Mouse (Mus musculus) Patski (cell line): Measurements from ENCODE around the gene Gm4779. TPM values are rescaled to one million over a fixed set of nuclear protein-coding genes. Genes with fewer than 3 reads are reported as not detected.
"Not testable (repeated sequence)": the region's sequence is repeated elsewhere in the genome, so short reads cannot be mapped to it uniquely, and the experiment has no call there.

Experiments used
- ATAC-seq: fragments of 100-300 bp; one replicate; pipeline ENCODE4 v1.8.0; 2021
- CTCF ChIA-PET: fragments of 350-600 bp; sonication (Branson Sonifier 250); formaldehyde crosslinking; loops from one replicate; lab custom pipeline; 2022; ENCODE audit warnings: inconsistent platforms; lab: Charles Lee
- POLR2A ChIA-PET: fragments of 350-600 bp; sonication (Branson Sonifier 250); formaldehyde crosslinking; loops from one replicate; lab custom pipeline; 2022; ENCODE audit warnings: antibody characterized with exemption, inconsistent platforms; lab: Charles Lee
- DNase-seq: peaks from one replicate; pipeline ENCODE4 v3.0.0-alpha.2; 2011; ENCODE audit warnings: low read depth, low spot score
- H3K27me3 ChIP-seq: fragments of 371-371 bp; one replicate; pipeline ENCODE4 v1.5.1; 2021
- CTCF ChIP-seq: fragments of 100-300 bp; IDR thresholded peaks from one replicate; pipeline ENCODE4 v1.5.1; 2021
- in situ Hi-C: fragments of 300-500 bp; cut with MboI; formaldehyde crosslinking; loops from 3 replicates; pipeline ENCODE4 v1.11.1; 2018; ENCODE audit warnings: low pct_unique_long_range_greater_than_20kb, mixed read lengths
- polyA plus RNA-seq: library from polyadenylated mRNA; unstranded; gene quantifications from one replicate; pipeline ENCODE4 v1.2.3, GENCODE M21; 2021

Gm4779 gene
- polyA plus RNA-seq: not detected

DNA sequence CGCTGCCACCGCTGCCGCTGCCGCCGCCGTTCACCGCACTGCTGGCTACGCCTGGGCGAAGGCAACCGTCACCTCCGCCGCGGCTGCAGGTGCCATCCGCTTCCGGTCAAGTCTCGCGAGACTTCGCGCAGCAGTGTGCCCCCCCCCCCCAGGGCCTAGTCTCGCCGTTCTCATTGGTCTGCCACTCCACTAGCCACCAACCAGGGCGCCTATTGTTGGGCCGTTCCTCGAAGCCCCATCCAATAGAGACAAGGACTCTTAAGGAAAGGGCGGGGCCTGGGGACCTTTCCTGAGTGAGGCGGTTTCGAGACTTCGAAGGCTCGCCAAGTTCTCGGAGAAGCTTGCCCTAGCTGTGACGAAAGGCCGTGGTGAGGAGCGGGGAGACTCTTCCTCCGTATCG is at the start of gene Gm4779, which contains the start of gene 8030474K03Rik:
Gm4779 (minus strand) TSS at position 82 of the 400 bp plus-strand sequence.
8030474K03Rik (plus strand) TSS at position 315 of the 400 bp plus-strand sequence.
- H3K27me3 ChIP-seq: peaks cover 5% of the 10 kb centered on the region
- ChIA-PET CTCF (no interaction called here), POLR2A (no interaction called here)
- DNase-seq: no peak
- ATAC-seq: no peak
- no peak for TF ChIP-seq CTCF
- in situ Hi-C loops: no loop called here

DNA sequence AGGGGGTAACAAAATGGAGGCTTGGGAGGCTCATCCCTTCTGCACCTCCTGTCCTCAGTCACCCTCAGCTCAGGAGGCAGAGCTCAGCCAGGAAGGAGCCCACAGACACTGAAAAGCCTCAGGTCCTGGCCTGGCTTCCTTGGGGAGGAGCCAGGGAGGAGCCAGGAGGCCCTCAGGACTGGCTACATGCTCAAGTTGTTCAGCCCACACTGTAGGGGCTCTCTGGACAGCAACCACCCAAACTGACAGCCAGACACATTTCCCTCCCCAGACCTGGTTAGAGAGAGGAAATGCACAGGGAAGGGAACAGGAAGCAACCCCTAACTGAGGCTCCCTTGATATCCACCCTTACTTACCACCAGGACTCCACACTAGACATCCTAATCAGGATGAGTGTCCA is 25.8 kb upstream of the Gm4779 start:
- in situ Hi-C loops: loop anchor here (10.0 kb wide), 1 partner anchor 235 kb away; no protein-coding TSS in a partner anchor
- ATAC-seq, DNase-seq, CTCF ChIA-PET, POLR2A ChIA-PET, H3K27me3 ChIP-seq: not testable (repeated sequence)

- ATAC-seq: no peak
- no peaks in the 10 kb centered on the region for H3K27me3 ChIP-seq
- no peak for DNase-seq
- in situ Hi-C loops: loop anchor here (10.0 kb wide), 1 partner anchor 236 kb away; no protein-coding TSS in a partner anchor
- ChIA-PET POLR2A (no interaction called here), CTCF (interaction anchor here (1.2 kb wide), 1 partner anchor 123 kb away, joined by 3 read pairs; no protein-coding TSS in a partner anchor)
- TF ChIP-seq CTCF: peak; percentile 59
Measured at GRCm38 (mm10) chrX:101819163-101819562, 24.9 kb upstream of the Gm4779 start.

DNA sequence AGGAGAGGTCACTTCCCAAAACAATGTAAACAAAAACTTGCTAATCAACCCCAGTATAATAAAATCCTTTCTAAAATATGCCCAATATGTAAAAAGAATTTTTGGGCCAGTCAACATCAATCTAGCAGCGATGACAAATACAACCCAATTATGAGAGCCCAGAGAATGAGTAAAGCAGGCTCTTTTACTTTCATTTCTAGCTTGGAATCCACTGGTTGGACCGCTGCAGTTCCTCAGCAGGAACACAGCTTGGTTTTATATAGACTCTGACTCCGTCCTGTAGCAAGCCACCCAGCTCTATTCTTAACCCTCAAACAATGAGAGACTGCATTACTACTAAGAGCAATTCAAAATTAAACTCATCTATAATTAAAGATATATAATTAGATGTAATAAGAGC is 17.5 kb upstream of the Gm4779 start:
- CTCF ChIA-PET: no interaction called here
- ATAC-seq (no peak), DNase-seq (no peak)
- H3K27me3 ChIP-seq: peaks cover 24% of the 10 kb centered on the region
- TF ChIP-seq CTCF: no peak
- in situ Hi-C loops: loop anchor here (10.0 kb wide), 1 partner anchor 243 kb away; no protein-coding TSS in a partner anchor
- POLR2A ChIA-PET: no interaction called here

DNA sequence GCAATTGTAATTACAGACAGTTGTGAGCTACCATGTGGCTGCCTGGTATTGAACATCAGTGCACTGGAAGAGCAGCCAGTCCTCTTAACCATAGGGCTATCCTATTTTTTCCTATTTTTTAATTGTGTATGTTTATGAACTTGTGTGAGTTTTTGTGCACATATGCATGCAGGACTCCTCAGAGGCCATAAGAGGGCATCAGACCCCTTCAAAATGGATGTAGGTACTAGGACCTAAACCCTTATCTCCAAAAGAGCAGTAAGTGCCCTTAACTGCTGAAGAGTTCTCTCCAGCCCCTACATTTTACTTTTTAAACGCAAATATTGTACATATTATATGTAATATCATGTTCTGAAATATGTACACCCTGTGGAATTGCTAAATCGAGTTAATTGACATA is 11.3 kb upstream of the Gm4779 start:
- TF ChIP-seq CTCF: peak; percentile 65
- CTCF ChIA-PET: interaction anchor here (1.0 to 1.1 kb wide), 2 partner anchors 109 to 137 kb away, joined by 3 to 4 read pairs; no protein-coding TSS in a partner anchor
- DNase-seq: no peak

DNA sequence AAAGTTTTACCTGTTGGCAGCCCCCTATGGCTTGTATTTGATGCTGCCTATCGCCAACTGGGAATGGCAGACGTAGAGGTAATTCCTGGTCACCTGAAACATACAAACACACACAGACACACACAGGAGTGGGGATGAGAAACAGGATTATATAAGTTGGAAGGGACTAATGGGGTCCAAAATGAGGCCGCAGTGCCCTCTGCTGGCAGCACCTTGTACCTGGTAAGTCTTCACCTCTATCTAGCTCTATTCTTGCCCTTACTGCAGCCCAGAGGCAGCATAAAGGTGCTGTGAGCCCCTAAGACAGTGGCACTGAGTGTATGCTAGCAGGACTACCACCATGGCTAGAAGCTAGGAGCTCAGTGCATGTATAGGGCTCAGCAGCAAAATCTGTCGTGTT is 2.7 kb downstream of the Gm4779 start:
- ATAC-seq (no peak), DNase-seq (no peak)
- in situ Hi-C loops: no loop called here
- POLR2A ChIA-PET: interaction anchor here (0.6 kb wide), 1 partner anchor 156 kb away, joined by 3 read pairs; no protein-coding TSS in a partner anchor
- CTCF ChIA-PET: interaction anchor here (1.0 kb wide), 2 partner anchors 25 to 151 kb away, joined by 3 read pairs; no protein-coding TSS in a partner anchor
- TF ChIP-seq CTCF: no peak
- H3K27me3 ChIP-seq: peaks cover 7% of the 10 kb centered on the region

More for the DNA sequence above, 11.3 kb upstream of the Gm4779 start:
- POLR2A ChIA-PET: no interaction called here
- H3K27me3 ChIP-seq: peaks cover 31% of the 10 kb centered on the region
- ATAC-seq: no peak
- in situ Hi-C loops: no loop called here

DNA sequence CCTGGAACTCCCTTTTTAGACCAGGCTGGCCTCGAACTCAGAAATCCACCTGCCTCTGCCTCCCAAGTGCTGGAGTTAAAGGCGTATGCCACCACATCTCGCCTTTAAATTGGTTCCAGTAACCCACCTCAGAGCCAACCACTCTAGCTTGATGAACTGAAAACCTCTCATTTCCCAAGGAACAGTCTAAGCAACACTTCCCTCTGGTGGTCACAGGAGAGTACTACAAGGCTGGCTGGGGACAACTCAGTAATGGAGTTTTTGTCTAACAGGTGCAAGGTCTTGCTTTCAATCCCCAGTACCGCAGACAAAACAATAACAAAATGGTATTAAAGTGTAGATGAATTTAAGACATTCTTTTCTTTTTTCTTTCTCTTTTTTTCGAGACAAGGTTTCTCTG is 22.2 kb downstream of the Gm4779 start:
- in situ Hi-C loops: loop anchor here (5.0 kb wide), 1 partner anchor 100 kb away; no protein-coding TSS in a partner anchor
- ChIA-PET POLR2A (no interaction called here), CTCF (interaction anchor here (1.2 to 1.5 kb wide), 2 partner anchors 28 to 89 kb away, joined by 3 to 5 read pairs; no protein-coding TSS in a partner anchor)
- ATAC-seq (no peak), DNase-seq (no peak)
- TF ChIP-seq CTCF: peak; percentile 79
- H3K27me3 ChIP-seq: peaks cover 8% of the 10 kb centered on the region

- CTCF ChIA-PET: interaction anchor here (1.3 to 1.7 kb wide), 2 partner anchors 15 to 33 kb away, joined by 3 to 4 read pairs; no protein-coding TSS in a partner anchor
- in situ Hi-C loops: loop anchor here (5.0 kb wide), 1 partner anchor 98 kb away; no protein-coding TSS in a partner anchor
- no peak for DNase-seq
- POLR2A ChIA-PET: no interaction called here
- ATAC-seq: no peak
- H3K27me3 ChIP-seq: peaks cover 9% of the 10 kb centered on the region
- no peak for TF ChIP-seq CTCF
Measured at GRCm38 (mm10) chrX:101770307-101770706, 23.9 kb downstream of the Gm4779 start.

- in situ Hi-C loops: no loop called here
- POLR2A ChIA-PET: no interaction called here
- CTCF ChIA-PET: interaction anchor here (1.3 to 1.7 kb wide), 2 partner anchors 14 to 32 kb away, joined by 3 to 4 read pairs; no protein-coding TSS in a partner anchor
- TF ChIP-seq CTCF: no peak
- peaks cover 14% of the 10 kb centered on the region for H3K27me3 ChIP-seq
- ATAC-seq (no peak), DNase-seq (no peak)
Measured at GRCm38 (mm10) chrX:101769478-101769877, 24.7 kb downstream of the Gm4779 start.

GRCm38 (mm10) chrX:101767280-101767679 is 26.9 kb downstream of the Gm4779 start:
- ChIA-PET CTCF (interaction anchor here (1.0 kb wide), 1 partner anchor 18 kb away, joined by 3 read pairs; no protein-coding TSS in a partner anchor), POLR2A (no interaction called here)
- TF ChIP-seq CTCF: no peak
- no peak for ATAC-seq
- no peak for DNase-seq
- in situ Hi-C loops: no loop called here
- peaks cover 14% of the 10 kb centered on the region for H3K27me3 ChIP-seq

GRCm38 (mm10) chrX:101765111-101765510 is 29.1 kb downstream of the Gm4779 start:
- H3K27me3 ChIP-seq: peaks cover 19% of the 10 kb centered on the region
- ChIA-PET POLR2A (no interaction called here), CTCF (no interaction called here)
- no peak for TF ChIP-seq CTCF
- ATAC-seq: no peak
- DNase-seq: no peak
- in situ Hi-C loops: no loop called here
